Mouse (Mus musculus) spleen, adult 2 months (tissue): Measurements from ENCODE around the gene Rif1.

Experiments used
- CTCF ChIP-seq: fragments of 200-500 bp; IDR thresholded peaks from 2 replicates; pipeline ENCODE4 v1.5.1; 2011; ENCODE audit warnings: mild to moderate bottlenecking, inconsistent platforms; ENCODE audit not compliant: insufficient read depth, insufficient read length, insufficient replicate concordance; ENCODE audit errors: extremely low read depth
- POLR2A ChIP-seq: fragments of 200-500 bp; IDR thresholded peaks from 2 replicates; pipeline ENCODE4 v1.6.1; 2011; ENCODE audit warnings: low read depth, low read length, inconsistent platforms

DNA sequence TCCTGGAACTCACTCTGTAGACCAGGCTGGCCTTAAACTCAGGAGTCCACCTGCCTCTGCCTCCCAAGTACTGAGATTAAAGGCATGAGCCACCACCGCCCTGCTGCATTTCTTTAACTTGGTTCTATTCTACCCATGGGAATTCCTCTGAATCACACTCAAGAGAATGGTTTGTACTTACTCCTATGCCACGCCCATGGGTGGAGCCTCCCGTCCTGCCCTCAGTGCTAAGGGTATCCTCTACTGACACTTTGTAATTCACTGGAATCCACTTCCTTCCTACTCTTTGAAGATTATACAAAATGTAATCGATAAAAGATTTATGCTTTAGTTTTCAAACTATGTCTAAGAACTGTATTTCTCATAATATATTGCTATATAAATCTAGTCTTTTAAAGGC, 41.1 kb upstream of the Rif1 start:
- TF ChIP-seq CTCF (no peak), POLR2A (no peak)
